Mouse (Mus musculus): ENCODE results near the gene Nup153. TPM values are rescaled to one million over a fixed set of nuclear protein-coding genes. Genes with fewer than 3 reads are reported as not detected.

Nup153 gene
- polyA plus RNA-seq, 1 experiment from 2014 or later, result 37.5 TPM

DNA sequence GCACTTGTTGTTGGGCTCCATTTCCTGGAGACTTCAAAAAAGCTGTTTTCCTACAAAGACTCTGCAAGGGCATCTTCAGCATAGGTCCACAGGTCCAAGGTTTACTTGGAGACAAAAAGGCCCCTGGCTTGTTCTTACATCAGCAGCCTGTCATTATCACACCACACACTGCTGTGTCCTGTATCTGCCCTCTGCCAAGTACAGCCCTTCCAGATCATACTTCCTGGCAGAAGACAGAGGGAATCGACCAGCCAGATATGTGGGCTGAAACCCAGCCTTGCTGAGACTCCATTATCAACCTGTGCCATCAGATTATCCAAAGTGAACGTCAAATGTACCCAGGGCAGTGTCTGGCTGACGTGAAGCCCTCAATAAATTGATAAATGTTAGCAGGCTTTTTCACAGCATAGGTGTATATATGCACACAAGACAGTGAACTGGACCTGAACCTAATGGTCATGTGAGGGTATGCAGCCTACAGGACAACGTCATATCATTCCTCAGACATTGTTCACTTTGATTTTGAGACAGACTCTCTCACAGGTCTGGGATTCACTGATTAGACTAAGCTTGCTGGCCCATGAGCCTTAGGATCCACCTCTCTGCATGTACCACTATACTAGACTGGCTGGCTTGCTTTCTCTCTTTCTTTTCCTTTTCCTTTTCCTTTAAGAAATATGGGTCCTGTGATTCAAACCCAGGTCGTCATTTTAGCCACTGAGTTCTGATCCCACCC is 20.6 kb upstream of the Nup153 start:
- Histone ChIP-seq H3K4me3 (no peak overlapping the region), H3K4me1 (no peaks in the 10 kb centered on the region), H3K27me3 (ENCODE audit: poor library complexity, severe bottlenecking) (no peaks in the 10 kb centered on the region), H3K27ac (no peak overlapping the region), H3K9me3 (no peaks in the 10 kb centered on the region), H3K36me3 (replicated peaks) (peaks cover 37% of the 10 kb centered on the region)
- WGBS, result 86% methylated on average over 5 of the region's 5 CpGs
- DNase-seq (ENCODE audit: extremely low spot score, low spot score), result no peak

DNA sequence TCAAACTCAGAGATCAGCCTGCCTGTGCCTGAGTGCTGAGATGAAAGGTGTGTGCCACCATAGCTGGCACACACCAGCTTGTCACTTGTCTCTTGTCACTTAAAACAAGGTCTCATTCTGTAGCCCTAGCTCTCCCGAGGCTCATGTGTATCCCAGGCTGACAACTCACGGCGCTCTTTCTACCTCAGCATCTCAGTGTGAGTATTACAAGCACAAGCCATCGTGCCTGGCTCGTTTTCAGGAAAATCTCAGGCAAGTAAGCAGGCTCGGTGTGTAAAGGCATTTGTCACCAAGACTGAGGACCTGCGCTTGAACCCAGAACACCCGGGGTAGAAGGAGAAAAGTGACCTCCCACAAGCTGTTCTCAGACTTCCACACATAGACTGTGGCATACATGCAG is 16.1 kb upstream of the Nup153 start:
- Histone ChIP-seq H3K36me3 (replicated peaks) (no peaks in the 10 kb centered on the region), H3K4me1 (no peaks in the 10 kb centered on the region), H3K27me3 (ENCODE audit: poor library complexity, severe bottlenecking) (no peaks in the 10 kb centered on the region), H3K9me3 (no peaks in the 10 kb centered on the region), H3K4me3 (no peak overlapping the region), H3K27ac (no peak overlapping the region)
- no peak for DNase-seq (ENCODE audit: extremely low spot score, low spot score)
- WGBS, result 88% methylated on average over 8 of the region's 8 CpGs

DNA sequence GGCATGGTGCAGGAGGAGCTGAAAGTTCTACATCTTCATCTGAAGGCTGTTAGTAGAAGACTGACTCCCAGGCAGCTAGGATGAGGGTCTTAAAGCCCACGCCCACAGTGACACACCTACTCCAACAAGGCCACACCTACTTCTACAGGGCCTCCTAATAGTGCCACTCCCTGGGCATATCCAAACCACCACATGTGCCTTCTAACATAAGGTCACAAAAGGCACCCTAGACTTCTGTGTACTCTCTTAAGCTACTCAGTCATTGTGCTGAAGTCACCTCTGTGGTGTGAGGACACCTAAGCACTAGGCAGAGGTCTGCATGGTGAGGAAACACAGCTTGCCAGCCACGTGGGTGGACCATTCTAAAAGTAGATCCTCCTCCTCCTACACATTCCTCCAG is 14.6 kb upstream of the Nup153 start:
- Histone ChIP-seq H3K4me3 (no peak overlapping the region), H3K9me3 (no peaks in the 10 kb centered on the region), H3K27me3 (ENCODE audit: poor library complexity, severe bottlenecking) (no peaks in the 10 kb centered on the region), H3K36me3 (replicated peaks) (no peaks in the 10 kb centered on the region), H3K4me1 (no peaks in the 10 kb centered on the region), H3K27ac (no peak overlapping the region)
- no peak for DNase-seq (ENCODE audit: extremely low spot score, low spot score)
- WGBS, result 66% methylated on average over 2 of the region's 2 CpGs

DNA sequence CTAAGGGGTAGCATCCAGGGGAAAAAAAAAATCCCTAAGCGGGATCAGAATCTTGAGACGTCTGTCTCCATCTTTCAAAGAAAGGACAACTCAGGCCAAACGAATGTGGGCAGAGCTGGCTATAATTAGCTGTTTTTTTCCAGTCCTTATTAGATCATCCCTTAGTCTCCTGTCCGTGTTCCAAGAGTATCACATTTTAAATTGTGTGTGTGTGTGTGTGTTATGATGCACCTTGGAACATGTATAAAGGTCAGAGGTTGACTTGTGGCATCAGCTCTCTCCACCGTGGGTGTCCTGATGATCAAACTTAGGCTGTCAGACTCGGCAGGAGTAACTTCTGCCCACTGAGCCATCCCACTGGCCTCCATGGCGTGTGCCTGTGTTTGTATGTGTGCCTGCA is 11.7 kb upstream of the Nup153 start:
- H3K36me3 ChIP-seq (replicated peaks), result no peaks in the 10 kb centered on the region
- H3K4me1 ChIP-seq, result peaks cover 16% of the 10 kb centered on the region
- H3K27me3 ChIP-seq (ENCODE audit: poor library complexity, severe bottlenecking), result peaks cover 24% of the 10 kb centered on the region
- no peak overlapping the region for H3K27ac ChIP-seq
- no peaks in the 10 kb centered on the region for H3K9me3 ChIP-seq
- no peak overlapping the region for H3K4me3 ChIP-seq
- DNase-seq (ENCODE audit: extremely low spot score, low spot score), result no peak
- whole genome bisulfite sequencing, result 81% methylated on average over 7 of the region's 7 CpGs

DNA sequence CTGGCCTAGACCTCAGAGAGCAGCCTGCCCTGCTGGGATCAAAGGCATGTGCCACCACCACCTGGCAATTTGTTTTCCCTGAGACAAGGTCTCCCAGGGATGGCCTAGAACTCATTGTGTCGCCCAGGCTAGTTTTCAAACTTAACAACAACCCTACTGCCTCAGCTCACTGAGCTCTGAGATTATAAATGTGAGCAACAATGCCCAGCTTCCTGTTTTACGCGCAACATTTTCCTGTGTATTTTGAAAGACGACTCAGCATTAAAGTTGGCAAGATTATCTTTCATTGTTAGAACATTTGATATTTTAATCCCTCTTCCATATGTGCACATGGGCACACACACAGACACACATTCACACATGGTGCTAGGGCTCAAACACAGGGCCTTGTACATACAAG is 9.7 kb upstream of the Nup153 start:
- DNase-seq (ENCODE audit: extremely low spot score, low spot score), result no peak
- Histone ChIP-seq H3K4me3 (no peak overlapping the region), H3K36me3 (replicated peaks) (no peaks in the 10 kb centered on the region), H3K9me3 (no peaks in the 10 kb centered on the region), H3K4me1 (peaks cover 16% of the 10 kb centered on the region), H3K27me3 (ENCODE audit: poor library complexity, severe bottlenecking) (peaks cover 27% of the 10 kb centered on the region), H3K27ac (no peak overlapping the region)
- WGBS, result 90% methylated on average over 4 of the region's 4 CpGs

DNA sequence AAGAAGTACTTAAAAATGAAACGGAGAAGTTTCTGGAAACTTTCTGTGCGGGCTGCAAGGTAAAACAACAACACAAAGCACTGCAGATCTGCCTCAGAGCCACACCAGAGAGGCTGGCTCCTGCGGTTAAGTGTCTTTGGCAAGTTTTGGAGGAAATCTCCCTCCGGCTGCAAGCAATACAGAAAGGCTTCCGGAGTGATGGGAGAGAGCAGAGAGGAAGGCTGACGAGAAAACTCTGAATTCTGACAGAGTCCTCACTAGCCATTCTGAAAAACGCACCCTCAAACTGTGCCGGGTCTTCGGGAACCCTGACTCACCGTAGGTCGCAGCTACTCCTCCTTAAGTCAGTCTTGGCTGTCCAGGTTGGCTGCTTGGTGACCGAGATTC is 8.7 kb upstream of the Nup153 start:
- Histone ChIP-seq H3K4me1 (peaks cover 16% of the 10 kb centered on the region), H3K4me3 (peak overlapping the region; percentile 57), H3K27me3 (ENCODE audit: poor library complexity, severe bottlenecking) (peaks cover 27% of the 10 kb centered on the region), H3K9me3 (no peaks in the 10 kb centered on the region), H3K27ac (peak overlapping the region; percentile 54), H3K36me3 (replicated peaks) (no peaks in the 10 kb centered on the region)
- 6% methylated on average over 12 of the region's 12 CpGs for WGBS
- no peak for DNase-seq (ENCODE audit: extremely low spot score, low spot score)

DNA sequence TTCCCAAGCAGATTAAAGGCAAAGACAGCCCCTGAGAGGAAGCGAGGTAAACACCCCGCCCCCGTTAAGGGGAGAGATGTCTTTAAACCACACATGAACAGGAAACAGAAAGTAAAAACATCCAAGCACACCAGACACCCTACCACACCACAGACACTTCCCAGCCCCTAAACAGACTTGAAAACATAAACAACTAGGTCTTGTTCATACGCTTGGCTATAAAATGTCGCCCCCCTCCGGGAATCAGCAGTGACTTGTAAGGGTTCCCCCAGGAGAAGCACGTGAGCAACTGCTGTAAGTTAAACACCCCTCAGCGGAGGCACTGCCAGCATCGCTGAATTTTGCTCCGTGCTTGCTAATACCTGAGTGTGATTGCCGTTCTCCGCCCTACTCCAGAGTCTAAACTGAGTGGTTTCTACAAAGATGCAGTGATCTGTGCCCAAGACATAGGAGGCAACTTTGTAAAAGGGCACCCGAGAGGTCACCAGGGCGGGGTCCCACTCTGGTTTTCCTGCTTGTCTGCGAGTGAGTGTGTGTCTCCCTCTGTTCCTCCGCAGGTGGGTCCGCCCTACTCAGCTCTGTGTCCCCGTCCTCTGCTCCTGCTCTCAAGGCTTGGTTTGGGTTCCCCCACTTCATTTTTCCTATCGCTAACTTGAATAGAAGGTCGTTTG is 8.2 kb upstream of the Nup153 start:
- H3K36me3 ChIP-seq (replicated peaks), result no peaks in the 10 kb centered on the region
- H3K4me3 ChIP-seq, result peak overlapping the region; percentile 57
- peaks cover 16% of the 10 kb centered on the region for H3K4me1 ChIP-seq
- peaks cover 27% of the 10 kb centered on the region for H3K27me3 ChIP-seq (ENCODE audit: poor library complexity, severe bottlenecking)
- peak; percentile 46 for DNase-seq (ENCODE audit: extremely low spot score, low spot score)
- H3K9me3 ChIP-seq, result no peaks in the 10 kb centered on the region
- peak overlapping the region; percentile 54 for H3K27ac ChIP-seq
- WGBS, result under 1% methylated on average over 20 of the region's 20 CpGs

DNA sequence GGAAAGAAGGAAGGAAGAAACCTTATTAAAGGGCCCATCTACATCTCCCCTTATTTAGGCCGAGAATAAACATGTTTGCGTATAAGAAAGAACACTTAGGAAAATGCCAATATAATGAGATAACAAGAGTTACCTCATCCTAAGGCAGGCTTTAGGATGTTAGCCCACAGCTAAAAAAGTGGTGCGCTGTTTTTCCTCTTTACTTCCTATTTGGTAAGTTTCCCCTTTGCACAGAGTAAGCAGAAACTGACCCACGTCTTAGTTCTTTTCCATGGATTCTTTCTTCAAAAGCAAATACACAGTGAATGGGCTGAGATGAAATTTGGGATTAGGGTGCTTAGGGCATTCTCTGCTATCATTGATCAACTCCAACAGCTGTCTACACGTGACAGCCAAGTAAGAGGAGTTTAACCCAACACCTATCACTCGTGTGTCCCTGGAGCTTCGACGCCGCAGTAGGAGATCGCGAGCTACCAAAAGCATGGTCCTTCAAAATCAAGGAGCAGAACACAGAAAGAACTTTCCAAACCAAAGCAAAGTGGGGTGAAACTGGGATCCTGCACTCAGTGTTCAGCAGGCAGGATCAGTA is 7.6 kb upstream of the Nup153 start:
- Histone ChIP-seq H3K27ac (peak overlapping the region; percentile 54; the same call in 1 of the 2 replicates), H3K27me3 (ENCODE audit: poor library complexity, severe bottlenecking) (peaks cover 27% of the 10 kb centered on the region), H3K36me3 (replicated peaks) (no peaks in the 10 kb centered on the region), H3K4me3 (peak overlapping the region; percentile 57), H3K9me3 (no peaks in the 10 kb centered on the region), H3K4me1 (peaks cover 16% of the 10 kb centered on the region)
- no peak for DNase-seq (ENCODE audit: extremely low spot score, low spot score)
- 53% methylated on average over 11 of the region's 11 CpGs for WGBS

DNA sequence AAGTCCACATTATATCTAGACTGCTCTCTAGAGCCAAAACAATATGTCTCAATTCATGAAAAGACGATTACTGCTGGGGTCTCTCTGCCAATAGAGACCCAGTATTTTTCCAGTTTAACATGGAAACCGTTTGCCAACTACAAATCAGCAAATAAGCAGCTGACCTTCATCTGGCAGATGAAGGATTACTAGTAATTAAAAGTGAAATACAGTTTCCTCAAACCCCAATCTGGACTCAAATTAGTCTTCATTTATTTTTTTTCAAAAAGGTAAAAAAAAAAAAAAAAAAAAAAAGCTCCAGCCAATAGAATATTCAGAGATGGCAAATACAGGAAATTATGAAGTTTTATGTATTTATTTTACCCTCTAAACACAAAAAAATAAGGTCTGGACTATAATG is 2.3 kb upstream of the Nup153 start:
- H3K36me3 ChIP-seq (replicated peaks), result no peaks in the 10 kb centered on the region
- peaks cover 9% of the 10 kb centered on the region; the same call in 1 of the 2 replicates for H3K27me3 ChIP-seq (ENCODE audit: poor library complexity, severe bottlenecking)
- no peaks in the 10 kb centered on the region for H3K9me3 ChIP-seq
- H3K4me1 ChIP-seq, result peaks cover 18% of the 10 kb centered on the region
- no peak overlapping the region for H3K4me3 ChIP-seq
- no peak overlapping the region for H3K27ac ChIP-seq
- 83% methylated on average over 2 of the region's 2 CpGs for WGBS
- DNase-seq (ENCODE audit: extremely low spot score, low spot score), result no peak

DNA sequence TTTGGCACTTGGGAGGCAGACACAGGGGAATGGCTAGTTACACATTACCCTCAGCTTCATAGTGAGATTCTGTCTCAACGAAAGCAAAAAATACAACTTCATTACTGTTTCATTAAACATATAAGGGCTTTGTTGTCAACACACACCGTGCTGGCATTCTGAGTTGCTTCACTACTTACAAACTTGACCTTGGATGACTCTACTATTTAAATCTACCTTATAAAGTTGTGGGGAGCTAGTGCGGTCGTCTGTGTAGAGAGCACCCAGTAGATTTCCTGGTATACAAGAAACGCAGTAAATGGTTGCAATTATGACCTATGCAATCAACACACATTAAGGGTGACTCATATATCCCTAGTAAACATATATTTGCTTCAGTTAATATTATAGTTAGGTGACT is 671 bp upstream of the Nup153 start:
- Histone ChIP-seq H3K9me3 (no peaks in the 10 kb centered on the region), H3K36me3 (replicated peaks) (no peaks in the 10 kb centered on the region), H3K27me3 (ENCODE audit: poor library complexity, severe bottlenecking) (no peaks in the 10 kb centered on the region), H3K4me3 (peak overlapping the region; percentile 99), H3K27ac (peak overlapping the region; percentile 97), H3K4me1 (peaks cover 26% of the 10 kb centered on the region)
- no peak for DNase-seq (ENCODE audit: extremely low spot score, low spot score)
- WGBS, result 38% methylated on average over 5 of the region's 5 CpGs

DNA sequence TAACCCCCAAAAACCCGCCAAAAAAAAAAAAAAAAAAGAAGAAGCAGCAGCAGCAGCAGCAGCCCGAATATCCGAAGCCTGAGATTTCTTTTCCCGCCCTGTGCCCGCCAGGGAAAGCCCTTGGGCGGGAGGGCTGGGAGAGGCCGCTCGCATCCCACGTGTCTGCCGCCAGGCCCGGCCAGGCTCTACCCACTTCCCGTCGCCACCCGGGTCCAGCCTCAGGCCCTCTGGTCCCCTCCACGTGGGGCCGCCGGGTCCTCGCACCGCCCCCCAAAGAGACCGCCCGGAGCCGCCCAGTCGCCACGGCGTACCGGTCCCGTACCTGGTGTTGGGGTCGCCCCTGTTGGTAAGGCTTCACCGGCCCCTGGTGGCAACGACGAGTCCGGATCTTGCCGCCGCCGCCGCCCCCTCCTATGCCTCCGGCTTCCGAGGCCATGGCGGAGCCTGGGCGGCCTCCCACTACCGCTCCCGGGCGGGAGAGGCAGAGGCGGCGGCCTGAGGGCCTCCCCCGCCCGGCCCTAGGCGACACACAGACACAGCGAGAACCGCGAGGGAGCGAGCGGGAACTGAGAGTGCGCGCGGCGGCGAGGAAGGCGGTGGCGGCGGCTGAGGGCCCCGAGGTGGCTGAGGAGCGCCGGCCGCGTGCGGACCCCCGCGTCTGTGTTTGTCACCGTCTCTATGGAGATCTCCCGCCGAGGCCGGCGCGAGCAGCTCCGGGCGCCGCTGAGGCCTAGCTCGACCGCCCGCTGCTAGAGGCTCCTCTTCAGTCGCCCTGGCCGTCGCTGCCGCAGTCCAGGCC is 503 bp downstream of the Nup153 start:
- no peaks in the 10 kb centered on the region for H3K9me3 ChIP-seq
- peak overlapping the region; percentile 99 for H3K4me3 ChIP-seq
- H3K36me3 ChIP-seq (replicated peaks), result no peaks in the 10 kb centered on the region
- under 1% methylated on average over 84 of the region's 85 CpGs for WGBS
- H3K27me3 ChIP-seq (ENCODE audit: poor library complexity, severe bottlenecking), result no peaks in the 10 kb centered on the region
- peaks cover 26% of the 10 kb centered on the region for H3K4me1 ChIP-seq
- peak; percentile 67 for DNase-seq (ENCODE audit: extremely low spot score, low spot score)
- H3K27ac ChIP-seq, result peak overlapping the region; percentile 97

DNA sequence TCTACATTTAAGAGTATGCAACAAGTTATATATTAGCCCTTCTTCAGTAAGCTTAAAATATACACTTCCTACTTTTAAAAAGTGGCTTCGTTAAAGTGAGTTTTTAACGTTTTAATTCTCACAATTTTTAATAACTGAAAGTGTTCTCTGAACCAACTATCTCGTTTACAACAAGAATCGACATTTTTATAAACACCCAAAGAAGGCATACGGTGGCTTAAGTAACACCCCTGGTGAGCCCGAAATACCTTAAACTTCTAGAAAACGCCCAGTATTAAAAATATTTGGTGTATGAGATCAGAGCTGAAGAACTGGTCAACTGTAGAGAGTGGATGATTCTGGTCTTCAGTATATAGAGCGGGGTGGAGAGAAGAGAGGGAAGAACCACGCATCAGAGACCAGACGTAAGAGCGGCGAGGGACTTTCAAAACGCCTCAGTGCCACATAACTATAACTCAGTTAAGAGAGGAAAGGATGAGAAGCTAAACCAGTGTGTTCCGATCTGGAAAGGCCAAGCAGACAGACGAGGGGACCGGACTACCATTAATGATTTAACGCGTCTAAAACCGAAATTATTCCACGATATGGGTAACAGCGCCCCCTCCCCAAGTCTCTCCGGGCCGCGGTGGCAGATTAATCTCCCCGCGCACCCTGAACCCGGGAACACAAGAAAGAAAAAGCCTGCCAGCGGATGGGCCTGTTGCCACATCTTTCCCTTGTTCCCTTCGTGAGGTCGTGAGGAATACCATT is 1.3 kb downstream of the Nup153 start:
- peaks cover 26% of the 10 kb centered on the region for H3K4me1 ChIP-seq
- H3K27me3 ChIP-seq (ENCODE audit: poor library complexity, severe bottlenecking), result no peaks in the 10 kb centered on the region
- DNase-seq (ENCODE audit: extremely low spot score, low spot score), result peak; percentile 33
- no peaks in the 10 kb centered on the region for H3K9me3 ChIP-seq
- H3K36me3 ChIP-seq (replicated peaks), result no peaks in the 10 kb centered on the region
- 1% methylated on average over 30 of the region's 30 CpGs for WGBS
- H3K4me3 ChIP-seq, result peak overlapping the region; percentile 99
- peak overlapping the region; percentile 97 for H3K27ac ChIP-seq
